Mouse (Mus musculus): ENCODE data around the gene Ifnar2.

DNA sequence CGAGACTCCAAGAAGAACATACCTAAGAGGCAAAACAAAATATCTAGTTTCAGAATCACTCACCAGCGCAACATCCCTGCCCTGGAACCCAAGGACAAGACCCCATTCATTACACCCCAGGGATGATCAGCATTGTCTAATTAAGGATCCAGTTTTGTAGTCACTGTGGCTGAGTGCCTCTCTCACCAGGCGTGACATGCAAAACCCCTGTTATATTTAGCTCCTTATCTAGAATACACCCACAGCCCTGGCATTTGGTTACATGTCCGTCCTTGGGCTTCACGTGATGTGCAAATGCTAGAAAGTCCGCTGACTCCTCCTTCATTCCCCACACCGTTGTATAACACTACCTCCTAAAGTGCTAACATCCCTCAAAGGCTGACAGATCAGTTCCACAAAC, 44.4 kb downstream of the Ifnar2 start:
- TF ChIP-seq CTCF (IDR thresholded peaks at IDR 0.05; ENCODE audit: low read depth) (no peak), EP300 (IDR thresholded peaks at IDR 0.05; ENCODE audit: low read depth) (peak; percentile 95)
